Mouse (Mus musculus): ENCODE data around the gene Phrf1.

DNA sequence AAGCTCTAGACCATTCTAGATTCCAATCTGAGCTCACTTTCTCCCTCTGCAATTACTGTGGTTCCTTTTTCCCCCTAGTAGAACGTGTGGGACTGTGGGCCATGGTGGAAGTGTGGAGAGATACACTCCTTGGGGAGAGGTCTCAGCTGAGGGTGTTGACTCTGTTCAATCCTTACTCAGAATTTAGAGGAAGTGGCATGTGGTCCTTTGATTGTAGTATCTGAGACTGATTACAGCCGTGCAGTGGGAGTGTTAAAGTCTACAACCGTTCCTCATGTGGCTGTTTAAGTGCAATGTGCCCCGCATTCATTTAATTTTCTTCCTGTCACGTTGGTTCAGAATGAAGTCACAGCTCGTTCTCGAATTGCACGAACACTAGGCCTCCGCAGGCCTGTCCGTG lies 27.6 kb downstream of the Phrf1 start:
- TF ChIP-seq CTCF (IDR thresholded peaks at IDR 0.05; ENCODE audit: insufficient read depth, low read depth, low read length), result no peak
- no peak for TF ChIP-seq POLR2A (IDR thresholded peaks at IDR 0.05; ENCODE audit: insufficient read depth, low read depth, low read length)
